Mouse (Mus musculus): ENCODE data around the gene Cdkal1. TPM values are rescaled to one million over a fixed set of nuclear protein-coding genes. Genes with fewer than 3 reads are reported as not detected.

Cdkal1 gene
- total RNA-seq, 2 experiments from 2014 or later = 23.7 to 26.3 TPM

- no peak for DNase-seq (ENCODE audit: low spot score in 2 of 2)
These were observed 36.3 kb downstream of the Cdkal1 start for GRCm38 (mm10) chr13:29819147-29819546.

- no peak for DNase-seq (ENCODE audit: low spot score in 2 of 2)
These were observed 37.2 kb downstream of the Cdkal1 start for GRCm38 (mm10) chr13:29818314-29818713.

GRCm38 (mm10) chr13:29810780-29811179 lies 44.7 kb downstream of the Cdkal1 start:
- DNase-seq (ENCODE audit: low spot score in 2 of 2) = no peak

- DNase-seq (ENCODE audit: low spot score in 2 of 2) = no peak
These were observed 47.1 kb downstream of the Cdkal1 start for GRCm38 (mm10) chr13:29808383-29808782.

- DNase-seq (ENCODE audit: low spot score in 2 of 2) = no peak
These were observed 47.5 kb downstream of the Cdkal1 start for GRCm38 (mm10) chr13:29807930-29808329.

GRCm38 (mm10) chr13:29806871-29807270 lies 48.6 kb downstream of the Cdkal1 start:
- no peak for DNase-seq (ENCODE audit: low spot score in 2 of 2)

- DNase-seq (ENCODE audit: low spot score in 2 of 2) = no peak
These were observed 50.2 kb downstream of the Cdkal1 start for GRCm38 (mm10) chr13:29805296-29805695.

GRCm38 (mm10) chr13:29804034-29804433 lies 51.4 kb downstream of the Cdkal1 start:
- no peak for DNase-seq (ENCODE audit: low spot score in 2 of 2)

- no peak for DNase-seq (ENCODE audit: low spot score in 2 of 2)
These were observed 52.8 kb downstream of the Cdkal1 start for GRCm38 (mm10) chr13:29802699-29803098.

GRCm38 (mm10) chr13:29800078-29800477 lies 55.4 kb downstream of the Cdkal1 start:
- DNase-seq (ENCODE audit: low spot score in 2 of 2) = no peak

- no peak for DNase-seq (ENCODE audit: low spot score in 2 of 2)
These were observed 63.4 kb downstream of the Cdkal1 start for GRCm38 (mm10) chr13:29792112-29792511.

- no peak for DNase-seq (ENCODE audit: low spot score in 2 of 2)
These were observed 64.0 kb downstream of the Cdkal1 start for GRCm38 (mm10) chr13:29791439-29791838.

GRCm38 (mm10) chr13:29786984-29787383 lies 68.5 kb downstream of the Cdkal1 start:
- DNase-seq (ENCODE audit: low spot score in 2 of 2) = no peak

GRCm38 (mm10) chr13:29784894-29785293 lies 70.6 kb downstream of the Cdkal1 start:
- DNase-seq (ENCODE audit: low spot score in 2 of 2) = no peak

GRCm38 (mm10) chr13:29781332-29781731 lies 74.1 kb downstream of the Cdkal1 start:
- no peak for DNase-seq (ENCODE audit: low spot score in 2 of 2)

GRCm38 (mm10) chr13:29780713-29781112 lies 74.8 kb downstream of the Cdkal1 start:
- DNase-seq (ENCODE audit: low spot score in 2 of 2) = no peak

- DNase-seq (ENCODE audit: low spot score in 2 of 2) = no peak
These were observed 76.0 kb downstream of the Cdkal1 start for GRCm38 (mm10) chr13:29779519-29779918.

GRCm38 (mm10) chr13:29779116-29779515 lies 76.4 kb downstream of the Cdkal1 start:
- no peak for DNase-seq (ENCODE audit: low spot score in 2 of 2)

GRCm38 (mm10) chr13:29778124-29778523 lies 77.3 kb downstream of the Cdkal1 start:
- no peak for DNase-seq (ENCODE audit: low spot score in 2 of 2)

- no peak for DNase-seq (ENCODE audit: low spot score in 2 of 2)
These were observed 78.2 kb downstream of the Cdkal1 start for GRCm38 (mm10) chr13:29777225-29777624.

GRCm38 (mm10) chr13:29775603-29776230 lies 79.8 kb downstream of the Cdkal1 start:
- DNase-seq (ENCODE audit: low spot score in 2 of 2) = no peak

GRCm38 (mm10) chr13:29773563-29773962 lies 81.9 kb downstream of the Cdkal1 start:
- no peak for DNase-seq (ENCODE audit: low spot score in 2 of 2)

- no peak for DNase-seq (ENCODE audit: low spot score in 2 of 2)
These were observed 82.5 kb downstream of the Cdkal1 start for GRCm38 (mm10) chr13:29772970-29773369.
